Mouse (Mus musculus): ENCODE data around the gene Clptm1.

The Clptm1 gene

GRCm38 (mm10) chr7:19664955-19665841 is at the start of gene Clptm1:
Clptm1 (minus strand) TSS chr7:19665033.
- peak; percentile 98 for DNase-seq (ENCODE audit: low read depth, low spot score)

GRCm38 (mm10) chr7:19713598-19713997 is 48.8 kb upstream of the Clptm1 start:
- DNase-seq (ENCODE audit: low read depth, low spot score) = no peak

- no peak for DNase-seq (ENCODE audit: low read depth, low spot score)
These were observed 48.4 kb upstream of the Clptm1 start for GRCm38 (mm10) chr7:19713196-19713595.

- no peak for DNase-seq (ENCODE audit: low read depth, low spot score)
These were observed 47.6 kb upstream of the Clptm1 start for GRCm38 (mm10) chr7:19712414-19712813.

- DNase-seq (ENCODE audit: low read depth, low spot score) = no peak
These were observed 45.8 kb upstream of the Clptm1 start for GRCm38 (mm10) chr7:19710650-19711049.

- DNase-seq (ENCODE audit: low read depth, low spot score) = no peak
These were observed 40.4 kb upstream of the Clptm1 start for GRCm38 (mm10) chr7:19705271-19705670.

GRCm38 (mm10) chr7:19704475-19704874 is 39.6 kb upstream of the Clptm1 start:
- DNase-seq (ENCODE audit: low read depth, low spot score) = no peak

- no peak for DNase-seq (ENCODE audit: low read depth, low spot score)
These were observed 38.2 kb upstream of the Clptm1 start for GRCm38 (mm10) chr7:19702859-19703555.

GRCm38 (mm10) chr7:19701069-19701761 is 36.4 kb upstream of the Clptm1 start:
- DNase-seq (ENCODE audit: low read depth, low spot score) = no peak

- DNase-seq (ENCODE audit: low read depth, low spot score) = no peak
These were observed 35.7 kb upstream of the Clptm1 start for GRCm38 (mm10) chr7:19700299-19701068.

GRCm38 (mm10) chr7:19699827-19700148 is 35.0 kb upstream of the Clptm1 start:
- DNase-seq (ENCODE audit: low read depth, low spot score) = no peak

- no peak for DNase-seq (ENCODE audit: low read depth, low spot score)
These were observed 34.3 kb upstream of the Clptm1 start, which contains the start of gene Apoe for GRCm38 (mm10) chr7:19698907-19699826. Apoe (minus strand) TSS chr7:19699188.

GRCm38 (mm10) chr7:19697949-19698906 is 33.4 kb upstream of the Clptm1 start:
- DNase-seq (ENCODE audit: low read depth, low spot score) = no peak

- DNase-seq (ENCODE audit: low read depth, low spot score) = no peak
These were observed 31.6 kb upstream of the Clptm1 start for GRCm38 (mm10) chr7:19696336-19696873.

GRCm38 (mm10) chr7:19695881-19696280 is 31.0 kb upstream of the Clptm1 start:
- no peak for DNase-seq (ENCODE audit: low read depth, low spot score)

- no peak for DNase-seq (ENCODE audit: low read depth, low spot score)
These were observed 30.4 kb upstream of the Clptm1 start for GRCm38 (mm10) chr7:19695213-19695594.

- no peak for DNase-seq (ENCODE audit: low read depth, low spot score)
These were observed 29.7 kb upstream of the Clptm1 start for GRCm38 (mm10) chr7:19694336-19695212.

- DNase-seq (ENCODE audit: low read depth, low spot score) = no peak
These were observed 28.6 kb upstream of the Clptm1 start for GRCm38 (mm10) chr7:19693421-19693820.

Data from telencephalon, adult 2 months (tissue).